Mouse (Mus musculus) frontal cortex, adult 2 months (tissue): ENCODE measurements at regions not wholly inside any gene's neighbourhood (a gene's known extent, or its start where the extent isn't known, plus 50 kb on each side); places are given as distances from the start of the nearest gene placed in this dataset.
A peak's percentile ranks its signal among the peaks of the same experiment; 100 is the strongest.
"Not testable (repeated sequence)": the region's sequence is repeated elsewhere in the genome, so short reads cannot be mapped to it uniquely, and the experiment has no call there.

Source experiments
- DNase-seq, 2 experiments: peaks; one replicate each; pipeline ENCODE4 v3.0.0; 2022; ENCODE audit warnings: low spot score in 1 of 2; ENCODE audit errors: extremely low spot score in 1 of 2

GRCm38 (mm10) chr17:6489926-6490564 lies 60.1 kb downstream of the Dynlt1b start:
- DNase-seq, result peak in 1 of 2 experiments; percentile 71

DNA sequence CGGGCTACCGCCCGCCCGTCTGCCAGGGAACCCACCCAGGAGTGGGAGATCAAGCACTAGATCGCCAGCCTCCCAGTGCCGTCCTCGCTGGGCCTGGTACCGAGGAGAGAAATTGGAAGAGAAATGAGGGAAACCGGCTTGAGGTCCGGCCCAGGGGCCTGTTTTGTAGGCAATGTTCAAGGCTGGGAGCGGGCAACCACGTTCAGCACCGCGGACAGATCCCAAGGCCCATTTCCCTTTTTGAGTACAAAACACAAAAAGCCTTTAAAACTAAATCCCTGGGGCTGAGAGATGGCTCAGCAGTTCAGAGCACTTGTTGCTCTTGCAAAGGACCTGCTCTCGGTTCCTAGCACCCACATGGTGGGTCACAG lies 60.6 kb downstream of the Dynlt1b start:
- DNase-seq, result not testable (repeated sequence)

DNA sequence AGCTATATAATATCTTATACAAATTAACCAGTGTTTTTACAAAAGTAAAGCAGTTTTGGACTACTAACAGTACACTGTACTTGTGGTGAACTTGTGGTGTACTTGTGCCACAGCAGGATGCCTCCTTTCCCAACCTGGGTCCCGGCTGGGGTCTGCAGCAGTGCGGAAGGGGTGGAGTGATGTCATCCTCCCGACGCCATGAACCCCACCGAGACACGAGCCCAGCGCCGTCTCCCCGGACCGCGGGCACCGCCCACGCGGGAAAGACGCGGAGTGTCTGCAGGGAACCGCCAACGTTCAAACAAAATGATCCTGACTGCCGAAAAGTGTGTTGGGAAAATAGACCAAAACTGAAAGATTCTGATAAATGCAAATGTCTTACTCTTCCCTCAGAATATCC lies 62.6 kb downstream of the Dynlt1b start:
- DNase-seq, result peak in 1 of 2 experiments; percentile 50

- DNase-seq, result peak; percentile 65 to 76
These were observed 63.0 kb downstream of the Dynlt1b start for GRCm38 (mm10) chr17:6492950-6493349.

GRCm38 (mm10) chr17:6496491-6496890 lies 66.6 kb downstream of the Dynlt1b start:
- DNase-seq, result not testable (repeated sequence)

GRCm38 (mm10) chr17:6502676-6503075 lies 72.8 kb downstream of the Dynlt1b start:
- DNase-seq, result not testable (repeated sequence)

- not testable (repeated sequence) for DNase-seq
These were observed 76.0 kb downstream of the Dynlt1b start for GRCm38 (mm10) chr17:6505896-6506295.

DNA sequence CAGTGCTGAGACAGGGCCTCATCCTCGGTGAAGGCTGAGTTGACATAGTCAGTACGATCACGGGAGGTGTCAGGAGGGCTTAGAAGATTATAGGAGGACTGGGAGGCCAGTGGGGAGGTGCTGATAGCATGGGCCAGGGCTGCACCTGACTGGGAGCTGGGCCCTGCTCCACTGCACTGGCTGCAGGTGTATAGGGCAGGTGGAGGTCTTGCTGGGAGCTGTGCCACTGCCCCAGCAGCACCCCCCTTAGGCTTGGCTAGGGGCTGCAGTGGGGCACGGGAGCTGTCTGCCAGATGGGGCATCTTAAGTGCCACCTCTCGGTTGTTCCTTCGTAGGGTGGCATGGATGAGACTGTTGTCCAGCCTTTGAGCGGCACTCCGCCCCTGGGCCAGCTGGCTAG lies 85.2 kb downstream of the Dynlt1b start:
- not testable (repeated sequence) for DNase-seq

- DNase-seq, result not testable (repeated sequence)
These were observed 82.4 kb upstream of the Dynlt1c start for GRCm38 (mm10) chr17:6519107-6519506.

DNA sequence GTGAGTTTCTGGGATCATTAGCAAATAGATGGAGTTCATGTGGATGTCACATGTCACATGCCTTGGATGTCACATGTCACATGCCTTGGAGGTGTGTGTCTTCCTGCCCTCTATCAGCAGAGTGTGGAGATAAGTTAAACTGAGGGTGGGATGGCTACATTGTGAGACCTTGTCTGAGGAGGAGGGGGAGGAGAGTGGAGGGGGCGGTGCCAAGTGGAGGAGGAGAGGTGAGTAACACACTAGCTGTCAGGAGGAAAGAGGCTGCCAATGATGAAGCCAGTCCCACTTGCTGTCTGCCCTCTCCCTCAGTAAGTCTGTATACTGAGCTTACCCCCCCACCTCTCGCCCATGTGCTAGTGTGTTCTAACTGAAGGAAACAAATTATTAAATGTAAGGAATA lies 81.5 kb upstream of the Dynlt1c start:
- DNase-seq, result not testable (repeated sequence)

GRCm38 (mm10) chr17:6520751-6521150 lies 80.7 kb upstream of the Dynlt1c start:
- DNase-seq, result not testable (repeated sequence)

GRCm38 (mm10) chr17:6522185-6522584 lies 79.3 kb upstream of the Dynlt1c start:
- not testable (repeated sequence) for DNase-seq

- DNase-seq, result not testable (repeated sequence)
These were observed 62.7 kb upstream of the Dynlt1c start for GRCm38 (mm10) chr17:6538723-6539122.

GRCm38 (mm10) chr17:6547064-6547760 lies 54.3 kb upstream of the Dynlt1c start:
- DNase-seq, result not testable (repeated sequence)

- not testable (repeated sequence) for DNase-seq
These were observed 53.5 kb upstream of the Dynlt1c start for GRCm38 (mm10) chr17:6547937-6548336.
